Mouse (Mus musculus) liver, postnatal 0 days (tissue): Measurements from ENCODE around the gene Rdh13. TPM values are rescaled to one million over a fixed set of nuclear protein-coding genes. Genes with fewer than 3 reads are reported as not detected.
"Not testable (repeated sequence)": the region's sequence is repeated elsewhere in the genome, so short reads cannot be mapped to it uniquely, and the experiment has no call there.

Experiments
- ATAC-seq: fragments of 200-750 bp; cut with Nextera tagmentation; 2 replicates; pipeline ENCODE4 v1.8.0; 2017; ENCODE audit warnings: mild to moderate bottlenecking, moderate library complexity
- DNase-seq: peaks from one replicate; pipeline ENCODE4 v3.0.0-alpha.2; 2016
- H3K27ac ChIP-seq: fragments of 300-500 bp; sonication (generic); 2 replicates; pipeline ENCODE4 v1.5.1; 2014; ENCODE audit warnings: antibody characterized with exemption, moderate library complexity, mild to moderate bottlenecking, low read depth
- H3K27me3 ChIP-seq: fragments of 300-500 bp; sonication (generic); 2 replicates; pipeline ENCODE4 v1.6.1; 2014; ENCODE audit warnings: low read length, control low read depth, mixed read lengths; ENCODE audit not compliant: insufficient read depth
- H3K36me3 ChIP-seq: fragments of 300-500 bp; sonication (generic); replicated peaks from 2 replicates; pipeline ENCODE4 v1.6.1; 2014; ENCODE audit warnings: mild to moderate bottlenecking, control low read depth, low read length, moderate library complexity, mixed read lengths; ENCODE audit not compliant: insufficient read depth
- H3K4me1 ChIP-seq: fragments of 300-500 bp; sonication (generic); 2 replicates; pipeline ENCODE4 v1.6.1; 2014; ENCODE audit warnings: antibody characterized with exemption, mild to moderate bottlenecking, control low read depth; ENCODE audit not compliant: insufficient read depth
- H3K4me2 ChIP-seq: fragments of 300-500 bp; sonication (generic); 2 replicates; pipeline ENCODE4 v1.6.1; 2014; ENCODE audit warnings: low read depth, mild to moderate bottlenecking, low read length, moderate library complexity, mixed read lengths
- H3K4me3 ChIP-seq: fragments of 300-500 bp; sonication (generic); 2 replicates; pipeline ENCODE4 v1.5.1; 2014; ENCODE audit warnings: low read depth, low read length
- H3K9ac ChIP-seq: fragments of 300-500 bp; sonication (generic); replicated peaks from 2 replicates; pipeline ENCODE4 v1.6.1; 2014; ENCODE audit warnings: mild to moderate bottlenecking, moderate library complexity
- H3K9me3 ChIP-seq: fragments of 300-500 bp; sonication (generic); 2 replicates; pipeline ENCODE4 v1.6.1; 2016; ENCODE audit warnings: mild to moderate bottlenecking, control low read depth, low read length, mixed read lengths
- CTCF ChIP-seq: sonication (generic); IDR thresholded peaks from 2 replicates; pipeline ENCODE4 v1.5.1; 2016; ENCODE audit warnings: antibody characterized with exemption, low read depth
- EP300 ChIP-seq: IDR thresholded peaks from 2 replicates; pipeline ENCODE4 v1.6.1; 2016; ENCODE audit warnings: antibody characterized with exemption, low read depth, mild to moderate bottlenecking
- WGBS: fragments of 180-500 bp; shearing (Covaris S2); extraction: QIAGEN DNeasy Blood & Tissue Kit; methylation state at CpG from one replicate; pipeline ENCODE4 v1.1.7; 2014; ENCODE audit not compliant: insufficient replicate concordance; 5-methylcytosine and 5-hydroxymethylcytosine counted together
- microRNA-seq: library from miRNA; unstranded; fragments of <30 nt; microRNA quantifications from one replicate; pipeline ENCODE4, GENCODE M21; 2016
- polyA plus RNA-seq: library from polyadenylated mRNA; unstranded; fragments of >200 nt; fragmentation: Nextera tagmentation; extraction: Ambion mirVana; gene quantifications from 2 replicates; pipeline ENCODE4 v1.2.1, GENCODE M21; 2015

Rdh13 gene
- polyA plus RNA-seq, 1 experiment from 2014 or later, result 7.8 TPM

GRCm38 (mm10) chr7:4427161-4427912 lies 18.1 kb downstream of the Rdh13 start:
- Histone ChIP-seq H3K4me2 (no peak overlapping the region), H3K9me3 (no peaks in the 10 kb centered on the region), H3K4me1 (no peaks in the 10 kb centered on the region), H3K27me3 (no peaks in the 10 kb centered on the region), H3K27ac (no peak overlapping the region), H3K4me3 (no peak overlapping the region), H3K36me3 (peaks cover 16% of the 10 kb centered on the region), H3K9ac (no peak overlapping the region)
- ATAC-seq, result peak; percentile 97
- WGBS, result 45% methylated on average over 7 of the region's 7 CpGs
- peak; percentile 89 for DNase-seq
- TF ChIP-seq EP300 (0 out of 2 replicates have a peak, but pooled peaks have one; percentile 17), CTCF (peak; percentile 100)

DNA sequence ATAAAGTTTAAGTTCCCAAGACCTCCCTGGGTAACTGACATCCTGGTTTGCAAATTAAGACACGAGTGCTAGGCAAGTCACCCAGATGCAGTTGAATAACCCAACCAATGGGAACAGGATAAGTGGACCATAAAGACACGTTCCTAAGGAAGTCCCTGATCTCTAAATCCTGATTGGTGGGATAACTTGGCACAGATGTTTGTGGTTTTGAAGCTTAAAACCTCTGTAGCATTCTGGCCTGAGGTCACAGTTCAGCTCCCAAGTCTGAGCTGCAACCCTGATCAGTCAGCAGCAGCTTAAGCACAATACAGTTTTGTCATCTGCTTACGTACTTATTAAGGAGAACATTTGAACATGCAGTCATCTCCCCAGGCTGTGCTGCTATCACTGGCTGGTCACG lies 25.2 kb downstream of the Rdh13 start:
- Histone ChIP-seq H3K4me1 (0 out of 2 replicates have a peak, but pooled peaks cover 3% of the 10 kb centered on the region), H3K36me3 (no peaks in the 10 kb centered on the region), H3K9me3 (no peaks in the 10 kb centered on the region), H3K4me3 (no peak overlapping the region), H3K9ac (no peak overlapping the region), H3K27me3 (no peaks in the 10 kb centered on the region), H3K4me2 (no peak overlapping the region), H3K27ac (no peak overlapping the region)
- 41% methylated on average over 4 of the region's 4 CpGs for WGBS
- no peak for TF ChIP-seq EP300
- TF ChIP-seq CTCF, result no peak
- ATAC-seq (no peak), DNase-seq (no peak)

GRCm38 (mm10) chr7:4419681-4420080 lies 25.8 kb downstream of the Rdh13 start:
- no peaks in the 10 kb centered on the region for H3K27me3 ChIP-seq
- TF ChIP-seq EP300 (no peak), CTCF (no peak)
- no peak overlapping the region for H3K4me3 ChIP-seq
- DNase-seq (no peak), ATAC-seq (no peak)
- no peaks in the 10 kb centered on the region for H3K9me3 ChIP-seq
- WGBS, result 65% methylated on average over 5 of the region's 6 CpGs
- no peak overlapping the region for H3K4me2 ChIP-seq
- no peaks in the 10 kb centered on the region for H3K36me3 ChIP-seq
- 0 out of 2 replicates have a peak, but pooled peaks cover 3% of the 10 kb centered on the region for H3K4me1 ChIP-seq
- H3K9ac ChIP-seq, result no peak overlapping the region
- no peak overlapping the region for H3K27ac ChIP-seq

DNA sequence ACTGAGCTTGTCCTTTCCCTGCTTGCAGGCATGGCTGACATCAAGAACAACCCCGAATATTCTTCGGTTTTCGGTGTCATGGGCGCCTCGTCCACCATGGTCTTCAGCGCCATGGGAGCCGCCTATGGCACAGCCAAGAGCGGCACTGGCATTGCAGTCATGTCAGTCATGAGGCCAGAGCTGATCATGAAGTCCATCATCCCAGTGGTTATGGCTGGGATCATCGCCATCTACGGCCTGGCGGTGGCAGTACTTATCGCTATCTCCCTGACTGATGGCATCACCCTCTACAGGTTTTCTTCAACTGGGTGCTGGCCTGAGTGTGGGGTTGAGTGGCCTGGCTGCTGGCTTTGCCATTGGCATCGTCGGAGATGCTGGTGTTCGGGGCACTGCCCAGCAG lies 33.0 kb downstream of the Rdh13 start:
- WGBS, result 90% methylated on average over 15 of the region's 15 CpGs

DNA sequence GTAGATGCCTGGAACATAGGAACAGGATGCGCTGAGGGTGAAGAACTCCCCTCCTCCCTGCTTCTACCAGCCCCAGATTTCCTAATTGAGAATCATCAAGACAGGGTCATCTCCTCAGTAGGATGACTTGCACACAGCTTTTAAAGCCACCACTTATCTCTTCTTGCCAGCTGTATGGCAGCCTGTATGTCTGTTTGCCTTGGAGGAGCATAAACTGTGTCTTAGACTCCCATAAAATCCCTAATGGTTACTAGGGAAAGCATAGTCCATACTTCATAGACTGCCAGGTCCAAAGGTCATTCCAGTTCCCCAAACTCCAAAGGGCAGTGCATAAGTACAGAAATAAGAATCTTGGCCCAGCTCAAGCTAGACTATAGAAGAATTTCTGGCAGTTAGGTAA lies 47.7 kb downstream of the Rdh13 start, which contains the start of gene Gp6:
Gene Gp6 (minus strand): TSS at position 15 of the 400 bp plus-strand sequence.
- Histone ChIP-seq H3K9ac (no peak within 1 kb of the TSS), H3K4me1 (no peaks in the 10 kb centered on the region), H3K4me3 (no peak within 1 kb of the TSS), H3K27me3 (no peaks in the 10 kb centered on the region), H3K36me3 (no peaks in the 10 kb centered on the region), H3K4me2 (no peak within 1 kb of the TSS), H3K27ac (no peak within 1 kb of the TSS), H3K9me3 (no peaks in the 10 kb centered on the region)
- TF ChIP-seq CTCF (no peak), EP300 (no peak)
- 70% methylated on average over 1 of the region's 1 CpGs for whole genome bisulfite sequencing
- DNase-seq (no peak), ATAC-seq (no peak)

More for the DNA sequence above, 33.0 kb downstream of the Rdh13 start:
- not testable (repeated sequence) for H3K4me2 ChIP-seq, H3K27ac ChIP-seq, H3K4me1 ChIP-seq, H3K36me3 ChIP-seq, H3K9ac ChIP-seq, H3K27me3 ChIP-seq, H3K9me3 ChIP-seq, H3K4me3 ChIP-seq, DNase-seq, ATAC-seq

Small RNAs within 50 kb of the gene (microRNA-seq; reads per million reads assigned to microRNA genes)
- not detected for gene Gm24605
- gene Gm24752, result not detected
- gene Gm25349, result not detected

Other genes starting within 250 kb of the Rdh13 start
- 1.9 and 2.2 TPM in 2 replicates for gene Lilra5, start 207.9 kb downstream of the Rdh13 start, polyA plus RNA-seq
- 0.65 and 0.84 TPM in 2 replicates for gene Ncr1, start 107.9 kb downstream of the Rdh13 start, polyA plus RNA-seq
- 2.7 and 3.4 TPM in 2 replicates for gene Gp6, start 47.9 kb downstream of the Rdh13 start, polyA plus RNA-seq
- 0.37 and 0.97 TPM in 2 replicates for gene Eps8l1, start 15.0 kb upstream of the Rdh13 start, polyA plus RNA-seq
- gene Ppp1r12c, start 56.0 kb upstream of the Rdh13 start, polyA plus RNA-seq, result 14.9 and 15.6 TPM in 2 replicates
- 5.3 and 11.2 TPM in 2 replicates for gene Tnnt1, start 70.7 kb upstream of the Rdh13 start, polyA plus RNA-seq
- gene Tnni3, start 78.6 kb upstream of the Rdh13 start, polyA plus RNA-seq, result 0.27 and 0.46 TPM in 2 replicates
- gene Dnaaf3, start 86.8 kb upstream of the Rdh13 start, polyA plus RNA-seq, result 0.05 and 0.17 TPM in 2 replicates
- gene Syt5, start 101.9 kb upstream of the Rdh13 start, polyA plus RNA-seq, result 0.09 TPM in 2 replicates
- not detected in 2 replicates for gene Ptprh, start 158.4 kb upstream of the Rdh13 start, polyA plus RNA-seq
- 31.8 and 35.4 TPM in 2 replicates for gene Tmem86b, start 185.8 kb upstream of the Rdh13 start, polyA plus RNA-seq
- 3.8 and 4.5 TPM in 2 replicates for gene Ppp6r1, start 213.4 kb upstream of the Rdh13 start, polyA plus RNA-seq
- gene Hspbp1, start 239.4 kb upstream of the Rdh13 start, polyA plus RNA-seq, result 27.6 and 33.1 TPM in 2 replicates
- gene Brsk1, start 245.0 kb upstream of the Rdh13 start, polyA plus RNA-seq, result not detected in 2 replicates